Mouse (Mus musculus) adrenal gland, adult (tissue): ENCODE results near the gene Schip1.
A peak's percentile ranks its signal among the peaks of the same experiment; 100 is the strongest.

Experiments
- DNase-seq, 2 experiments: peaks; one replicate each; pipeline ENCODE4 v3.0.0; 2022 to 2023; ENCODE audit warnings: low spot score in 1 of 2; ENCODE audit not compliant: inconsistent age in 2 of 2

Gene Schip1

GRCm38 (mm10) chr3:68608848-68609497, 544.4 kb downstream of the Schip1 start:
- peak; percentile 49 to 60 for DNase-seq

GRCm38 (mm10) chr3:68610011-68610410, 545.4 kb downstream of the Schip1 start:
- no peak for DNase-seq

- DNase-seq = no peak
Observed at GRCm38 (mm10) chr3:68610598-68611261, 546.1 kb downstream of the Schip1 start.

GRCm38 (mm10) chr3:68615042-68615810, 550.6 kb downstream of the Schip1 start:
- peak in 1 of 2 experiments; percentile 82 for DNase-seq

GRCm38 (mm10) chr3:68616363-68616762, 551.8 kb downstream of the Schip1 start:
- DNase-seq = no peak

- DNase-seq = no peak
Observed at GRCm38 (mm10) chr3:68617708-68618107, 553.1 kb downstream of the Schip1 start.

- no peak for DNase-seq
Observed at GRCm38 (mm10) chr3:68619097-68619496, 554.5 kb downstream of the Schip1 start.

- DNase-seq = no peak
Observed at GRCm38 (mm10) chr3:68621971-68622370, 557.4 kb downstream of the Schip1 start.

- DNase-seq = no peak
Observed at GRCm38 (mm10) chr3:68623036-68623435, 558.4 kb downstream of the Schip1 start.

- DNase-seq = no peak
Observed at GRCm38 (mm10) chr3:68624471-68624870, 559.9 kb downstream of the Schip1 start.

GRCm38 (mm10) chr3:68630261-68630660, 565.7 kb downstream of the Schip1 start:
- DNase-seq = no peak

- peak in 1 of 2 experiments; percentile 76 for DNase-seq
Observed at GRCm38 (mm10) chr3:68630821-68631220, 566.2 kb downstream of the Schip1 start.

GRCm38 (mm10) chr3:68632714-68633113, 568.1 kb downstream of the Schip1 start:
- no peak for DNase-seq

- DNase-seq = no peak
Observed at GRCm38 (mm10) chr3:68633577-68633976, 569.0 kb downstream of the Schip1 start.

- DNase-seq = peak in 1 of 2 experiments; percentile 68
Observed at GRCm38 (mm10) chr3:68637960-68638359, 573.4 kb downstream of the Schip1 start.

GRCm38 (mm10) chr3:68638703-68639102, 574.1 kb downstream of the Schip1 start:
- DNase-seq = no peak

- DNase-seq = no peak
Observed at GRCm38 (mm10) chr3:68642935-68643334, 578.3 kb downstream of the Schip1 start.

- DNase-seq = peak in 1 of 2 experiments; percentile 41
Observed at GRCm38 (mm10) chr3:68646387-68647130, 582.0 kb downstream of the Schip1 start.

- DNase-seq = no peak
Observed at GRCm38 (mm10) chr3:68647282-68647681, 582.7 kb downstream of the Schip1 start.

- DNase-seq = no peak
Observed at GRCm38 (mm10) chr3:68650251-68650650, 585.6 kb downstream of the Schip1 start.
